Mouse (Mus musculus): ENCODE results near the gene Phtf2.

- TF ChIP-seq CTCF (IDR thresholded peaks at IDR 0.05) (peak; percentile 23; the same call in 1 of the 2 replicates), EP300 (IDR thresholded peaks at IDR 0.05; ENCODE audit: insufficient read depth, low read depth, low read length) (no peak), POLR2A (IDR thresholded peaks at IDR 0.05; ENCODE audit: insufficient read depth, low read depth, low read length) (no peak)
These were observed 838 bp downstream of the Phtf2 start for GRCm38 (mm10) chr5:20880797-20881775.

Data from heart, adult 2 months (tissue).